Mouse (Mus musculus) limb, embryonic 13.5 days (tissue): ENCODE results near the gene Slc26a10. TPM values are rescaled to one million over a fixed set of nuclear protein-coding genes. Genes with fewer than 3 reads are reported as not detected.
"Not testable (repeated sequence)": the region's sequence is repeated elsewhere in the genome, so short reads cannot be mapped to it uniquely, and the experiment has no call there.

Experiments used
- ATAC-seq: fragments of 200-750 bp; cut with Nextera tagmentation; 2 replicates; pipeline ENCODE4 v1.8.0; 2017; ENCODE audit warnings: low read depth, moderate number of reproducible peaks, moderate TSS enrichment; ENCODE audit not compliant: low FRiP score
- H3K27ac ChIP-seq: fragments of 300-500 bp; sonication (generic); 2 replicates; pipeline ENCODE4 v1.5.1; 2015; ENCODE audit warnings: inconsistent platforms, mild to moderate bottlenecking, moderate library complexity
- H3K27me3 ChIP-seq: fragments of 300-500 bp; sonication (generic); 2 replicates; pipeline ENCODE4 v1.6.1; 2015; ENCODE audit warnings: mild to moderate bottlenecking, inconsistent platforms
- H3K36me3 ChIP-seq: fragments of 300-500 bp; sonication (generic); 2 replicates; pipeline ENCODE4 v1.6.1; 2015; ENCODE audit warnings: inconsistent platforms, mild to moderate bottlenecking, moderate library complexity
- H3K4me1 ChIP-seq: fragments of 300-500 bp; sonication (generic); 2 replicates; pipeline ENCODE4 v1.6.1; 2015; ENCODE audit warnings: inconsistent platforms
- H3K4me2 ChIP-seq: fragments of 300-500 bp; sonication (generic); replicated peaks from 2 replicates; pipeline ENCODE4 v1.6.1; 2015; ENCODE audit warnings: inconsistent platforms, mild to moderate bottlenecking, moderate library complexity
- H3K4me3 ChIP-seq: fragments of 300-500 bp; sonication (generic); 2 replicates; pipeline ENCODE4 v1.5.1; 2015; ENCODE audit warnings: moderate library complexity, mild to moderate bottlenecking, inconsistent platforms
- H3K9ac ChIP-seq: fragments of 300-500 bp; sonication (generic); 2 replicates; pipeline ENCODE4 v1.6.1; 2015; ENCODE audit warnings: mild to moderate bottlenecking, inconsistent platforms
- H3K9me3 ChIP-seq: fragments of 300-500 bp; sonication (generic); 2 replicates; pipeline ENCODE4 v1.6.1; 2016; ENCODE audit warnings: inconsistent platforms
- WGBS: fragments of 180-500 bp; shearing (Covaris S2); methylation state at CpG from one replicate; pipeline ENCODE4 v1.1.7; 2015; 5-methylcytosine and 5-hydroxymethylcytosine counted together
- polyA plus RNA-seq: library from polyadenylated mRNA; unstranded; fragments of >200 nt; fragmentation: Nextera tagmentation; extraction: Ambion mirVana; gene quantifications from 2 replicates; pipeline ENCODE4 v1.2.1, GENCODE M21; 2015

Gene Slc26a10
- polyA plus RNA-seq, 1 experiment from 2014 or later: 1.6 TPM

DNA sequence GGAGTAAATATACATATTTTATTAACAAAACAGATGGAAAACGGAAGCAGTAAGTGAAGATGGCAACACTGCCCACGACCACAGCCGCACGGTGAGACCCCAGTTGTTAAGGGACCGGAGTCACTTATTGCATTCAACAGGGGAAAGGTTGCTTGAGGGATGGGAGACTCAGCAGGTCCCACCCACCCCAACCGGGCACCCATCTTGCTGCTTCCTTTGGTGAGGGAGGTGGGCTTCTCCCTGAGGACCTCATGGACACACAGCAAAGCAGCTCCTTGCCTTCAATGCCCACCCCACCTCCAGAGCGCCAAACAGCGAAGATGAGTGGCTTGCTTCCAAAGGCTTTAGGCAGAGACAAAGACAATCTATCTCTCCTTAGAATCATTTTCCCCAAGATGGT is 16.7 kb upstream of the Slc26a10 start:
- peaks cover 61% of the 10 kb centered on the region for H3K36me3 ChIP-seq
- H3K4me3 ChIP-seq: no peak overlapping the region
- no peak overlapping the region for H3K9ac ChIP-seq
- H3K27ac ChIP-seq: peak overlapping the region; percentile 67
- no peak overlapping the region for H3K4me2 ChIP-seq
- no peaks in the 10 kb centered on the region for H3K27me3 ChIP-seq
- no peaks in the 10 kb centered on the region for H3K9me3 ChIP-seq
- ATAC-seq: no peak
- 88% methylated on average over 8 of the region's 8 CpGs for WGBS
- H3K4me1 ChIP-seq: peaks cover 35% of the 10 kb centered on the region

DNA sequence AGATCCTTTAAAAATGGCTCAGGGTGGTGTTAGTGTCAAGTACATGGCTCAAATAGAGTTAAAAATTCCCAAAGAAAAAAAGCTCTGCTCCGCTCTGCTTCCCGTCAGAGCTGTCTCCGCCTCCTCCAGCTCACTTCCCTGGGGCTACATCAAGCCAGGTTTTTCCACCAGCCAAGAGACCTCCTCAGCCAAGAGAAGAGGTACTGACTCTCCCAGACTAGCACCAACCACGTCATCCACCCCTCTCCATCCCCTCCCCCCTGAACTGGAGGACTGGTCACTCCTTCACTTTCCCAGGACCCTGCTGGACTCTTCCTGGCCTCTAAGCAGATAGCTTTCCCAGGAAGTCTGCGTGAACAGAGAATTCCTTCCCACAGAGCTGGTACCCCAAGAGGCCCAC is 15.9 kb upstream of the Slc26a10 start:
- H3K4me1 ChIP-seq: peaks cover 36% of the 10 kb centered on the region
- H3K4me2 ChIP-seq: peak overlapping the region; percentile 86
- no peaks in the 10 kb centered on the region for H3K27me3 ChIP-seq
- peak; percentile 83 for ATAC-seq
- WGBS: 2% methylated on average over 5 of the region's 5 CpGs
- peak overlapping the region; percentile 94 for H3K9ac ChIP-seq
- peak overlapping the region; percentile 90 for H3K4me3 ChIP-seq
- H3K9me3 ChIP-seq: no peaks in the 10 kb centered on the region
- H3K27ac ChIP-seq: peak overlapping the region; percentile 94
- peaks cover 60% of the 10 kb centered on the region for H3K36me3 ChIP-seq

DNA sequence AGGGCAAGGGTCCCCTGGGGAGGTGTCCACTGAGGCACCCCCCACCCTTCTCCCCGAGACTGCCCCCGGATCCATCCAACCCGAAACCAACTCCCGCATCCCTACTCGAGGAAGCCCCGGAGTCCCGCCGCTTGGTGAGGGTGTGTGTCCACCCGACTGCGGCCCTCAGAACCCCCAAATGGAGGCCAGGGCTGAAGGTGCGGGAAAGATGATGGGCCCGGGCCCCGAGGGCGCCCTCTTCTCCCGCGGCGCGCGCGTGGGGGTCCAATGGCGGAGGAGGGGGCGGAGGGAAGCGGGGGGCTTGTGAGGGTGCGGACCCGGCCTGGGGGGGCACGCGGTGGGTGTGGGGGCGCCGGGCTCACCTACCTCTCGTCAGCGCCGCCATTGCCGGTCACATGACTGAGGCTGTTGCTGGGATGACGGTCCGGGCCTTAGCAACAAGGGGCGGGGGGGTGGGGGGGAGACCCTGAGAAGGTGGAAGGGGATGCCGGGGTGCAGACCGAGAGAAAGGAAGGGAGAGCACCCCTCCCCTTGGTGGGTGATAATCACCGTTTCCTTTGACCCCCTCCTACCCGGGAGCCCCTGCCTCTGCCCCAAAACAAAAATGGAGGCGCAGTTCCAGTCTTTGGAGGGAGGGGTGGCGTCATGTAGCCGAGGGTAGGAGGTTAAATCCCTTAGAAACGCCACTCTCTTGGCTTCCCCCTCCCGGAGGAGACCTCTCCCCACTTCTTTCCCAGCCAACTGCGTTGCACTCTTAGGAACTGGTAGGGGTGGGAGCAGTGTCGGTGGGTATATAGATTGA is 15.1 kb upstream of the Slc26a10 start, which contains the start of gene Dtx3:
Dtx3 (minus strand) TSS at position 401 of the 802 bp plus-strand sequence.
- H3K27me3 ChIP-seq: no peaks in the 10 kb centered on the region
- peak; percentile 57 for ATAC-seq
- H3K9ac ChIP-seq: peak within 1 kb of the TSS; percentile 94
- peak within 1 kb of the TSS; percentile 94 for H3K27ac ChIP-seq
- H3K4me2 ChIP-seq: peak within 1 kb of the TSS; percentile 86
- no peaks in the 10 kb centered on the region for H3K9me3 ChIP-seq
- peaks cover 63% of the 10 kb centered on the region for H3K36me3 ChIP-seq
- H3K4me3 ChIP-seq: peak within 1 kb of the TSS; percentile 90
- H3K4me1 ChIP-seq: peaks cover 45% of the 10 kb centered on the region
- 0% methylated on average over 27 of the region's 47 CpGs for WGBS

DNA sequence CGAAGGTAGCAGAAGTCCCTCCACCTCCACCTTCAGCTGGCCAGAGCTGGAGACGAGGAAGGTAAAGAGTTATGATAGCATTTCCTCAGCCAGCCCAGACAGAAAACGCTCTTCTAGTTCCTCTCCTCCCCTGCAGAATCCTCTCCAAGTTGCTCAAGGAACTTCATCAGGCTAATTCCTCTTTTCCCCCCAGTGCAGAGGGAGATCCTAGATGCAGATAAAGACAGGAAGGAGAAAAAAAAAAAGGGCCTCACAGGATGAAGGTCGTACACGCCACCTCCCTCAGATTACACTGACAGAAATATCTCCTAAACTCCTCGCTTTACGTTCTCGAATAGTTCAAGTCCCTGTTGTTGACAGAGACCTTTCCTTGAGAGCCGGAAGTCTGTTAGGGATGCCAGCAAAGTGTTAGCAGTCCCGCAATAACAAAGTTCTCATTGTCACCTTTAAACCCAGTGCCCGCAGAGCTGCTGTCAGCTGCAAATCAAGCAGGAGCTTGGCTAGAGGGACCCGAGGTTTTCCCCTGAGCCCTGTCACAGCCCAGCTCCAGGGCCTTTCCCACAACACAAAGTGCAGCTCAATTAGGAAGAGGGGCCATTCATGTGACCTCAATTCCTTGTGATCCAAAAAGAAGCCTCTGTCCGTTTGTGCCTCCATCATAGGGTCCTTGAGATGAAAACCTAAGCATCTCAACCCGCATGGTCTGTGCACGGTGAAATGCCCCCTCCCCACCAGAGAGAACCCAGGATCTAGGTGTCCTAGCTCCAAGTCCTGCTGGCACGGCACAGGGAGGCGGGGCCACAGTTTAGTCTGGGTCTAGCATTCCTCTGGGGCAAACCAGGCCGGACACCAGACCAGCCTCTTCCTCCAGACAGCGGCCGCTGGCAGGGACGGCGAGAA is 14.2 kb upstream of the Slc26a10 start:
- Histone ChIP-seq H3K36me3 (peaks cover 55% of the 10 kb centered on the region), H3K27me3 (no peaks in the 10 kb centered on the region), H3K27ac (peak overlapping the region; percentile 94), H3K4me1 (peaks cover 51% of the 10 kb centered on the region), H3K4me2 (peak overlapping the region; percentile 86), H3K9me3 (no peaks in the 10 kb centered on the region), H3K4me3 (peak overlapping the region; percentile 90), H3K9ac (peak overlapping the region; percentile 94)
- WGBS: 14% methylated on average over 22 of the region's 22 CpGs
- 0 out of 2 replicates have a peak, but pooled peaks have one; percentile 12 for ATAC-seq

DNA sequence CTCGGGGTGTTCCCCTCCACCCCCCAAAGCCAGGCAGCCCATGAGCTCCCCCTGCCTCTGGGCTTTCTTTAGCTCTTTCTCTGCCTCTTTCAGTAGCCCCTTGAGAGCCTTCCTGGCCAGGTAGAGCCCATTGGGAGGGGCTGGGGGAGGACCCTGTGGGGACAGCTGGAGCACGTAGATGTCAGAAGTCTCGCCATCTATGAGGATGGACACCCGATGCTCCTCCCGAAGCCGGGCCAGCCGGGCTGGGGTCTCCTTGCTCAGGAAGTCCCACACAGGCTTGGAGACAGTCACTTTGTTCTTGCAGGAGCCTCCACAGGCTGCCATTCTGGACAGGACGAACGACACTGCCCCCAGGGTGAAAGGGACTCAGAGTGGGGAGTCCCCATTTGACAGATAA is 12.6 kb upstream of the Slc26a10 start:
- no peak for ATAC-seq
- Histone ChIP-seq H3K9me3 (no peaks in the 10 kb centered on the region), H3K4me1 (peaks cover 52% of the 10 kb centered on the region), H3K4me3 (no peak overlapping the region), H3K9ac (no peak overlapping the region), H3K4me2 (no peak overlapping the region), H3K36me3 (peaks cover 39% of the 10 kb centered on the region), H3K27me3 (no peaks in the 10 kb centered on the region), H3K27ac (no peak overlapping the region)
- WGBS: 79% methylated on average over 9 of the region's 9 CpGs

DNA sequence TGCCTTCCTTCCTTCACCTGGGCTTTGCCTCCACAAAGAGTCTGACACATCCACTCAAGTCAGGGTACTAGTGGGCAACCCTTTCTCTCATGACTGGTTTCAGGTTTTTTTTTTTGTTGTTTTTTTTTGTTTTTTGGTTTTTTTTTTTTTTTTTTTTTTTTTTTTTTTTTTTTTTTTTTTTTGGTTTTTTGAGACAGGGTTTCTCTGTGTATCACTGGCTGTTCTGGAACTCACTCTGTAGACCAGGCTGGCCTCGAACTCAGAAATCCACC is 11.5 kb upstream of the Slc26a10 start:
- H3K4me2 ChIP-seq, ATAC-seq, H3K9me3 ChIP-seq, H3K27me3 ChIP-seq, H3K27ac ChIP-seq, H3K9ac ChIP-seq, H3K4me3 ChIP-seq: not testable (repeated sequence)
- Histone ChIP-seq H3K36me3 (peaks cover 31% of the 10 kb centered on the region), H3K4me1 (peaks cover 58% of the 10 kb centered on the region)
- 75% methylated on average over 1 of the region's 1 CpGs for whole genome bisulfite sequencing

DNA sequence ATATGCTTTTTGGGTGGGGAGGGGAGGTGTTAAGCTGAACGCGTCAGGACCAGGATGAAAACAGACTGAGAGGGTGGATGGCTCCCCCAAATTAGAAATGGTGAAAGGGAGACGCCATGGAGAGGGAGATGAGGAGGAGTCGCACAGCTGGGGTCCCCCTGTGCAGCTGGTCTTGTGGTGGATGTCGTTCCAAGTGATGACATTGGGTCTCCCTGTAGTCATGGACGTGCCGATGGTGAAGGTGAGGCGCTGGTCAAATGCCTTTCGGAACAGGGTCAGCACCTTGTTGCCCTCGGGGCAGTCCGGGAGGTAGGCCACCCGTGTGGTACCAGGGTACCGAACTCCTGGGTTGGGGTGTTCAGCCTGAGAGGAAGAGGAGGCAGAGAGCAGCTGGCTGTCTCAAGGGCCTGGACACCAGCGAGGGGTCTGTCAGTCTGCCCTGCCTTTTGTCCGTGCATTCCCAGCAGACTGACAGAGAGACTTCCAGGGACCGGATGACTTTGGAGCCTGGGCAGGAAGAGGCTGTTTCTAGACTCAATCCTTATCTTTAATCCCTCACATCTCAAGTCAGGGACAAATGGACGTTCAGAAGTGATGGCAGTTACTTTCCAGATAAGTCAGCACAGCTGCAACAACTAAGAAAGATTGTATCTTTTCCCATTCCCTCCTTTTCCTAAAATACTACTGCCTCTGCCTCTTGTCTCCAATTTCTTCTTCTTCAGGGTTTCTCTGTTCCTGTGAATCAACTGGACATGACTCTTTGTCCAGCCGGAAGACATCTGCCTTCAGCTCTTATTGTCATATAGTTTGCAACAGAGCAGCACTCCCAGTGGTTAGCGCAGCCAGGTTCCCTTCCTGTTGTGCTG is 11.0 kb upstream of the Slc26a10 start:
- H3K4me2 ChIP-seq: no peak overlapping the region
- no peak for ATAC-seq
- no peaks in the 10 kb centered on the region for H3K27me3 ChIP-seq
- H3K4me3 ChIP-seq: no peak overlapping the region; the same call in 1 of the 2 replicates
- WGBS: 82% methylated on average over 19 of the region's 19 CpGs
- H3K4me1 ChIP-seq: peaks cover 52% of the 10 kb centered on the region
- H3K9ac ChIP-seq: no peak overlapping the region
- H3K9me3 ChIP-seq: no peaks in the 10 kb centered on the region
- peaks cover 37% of the 10 kb centered on the region for H3K36me3 ChIP-seq
- H3K27ac ChIP-seq: peak overlapping the region; percentile 95; the same call in 1 of the 2 replicates

DNA sequence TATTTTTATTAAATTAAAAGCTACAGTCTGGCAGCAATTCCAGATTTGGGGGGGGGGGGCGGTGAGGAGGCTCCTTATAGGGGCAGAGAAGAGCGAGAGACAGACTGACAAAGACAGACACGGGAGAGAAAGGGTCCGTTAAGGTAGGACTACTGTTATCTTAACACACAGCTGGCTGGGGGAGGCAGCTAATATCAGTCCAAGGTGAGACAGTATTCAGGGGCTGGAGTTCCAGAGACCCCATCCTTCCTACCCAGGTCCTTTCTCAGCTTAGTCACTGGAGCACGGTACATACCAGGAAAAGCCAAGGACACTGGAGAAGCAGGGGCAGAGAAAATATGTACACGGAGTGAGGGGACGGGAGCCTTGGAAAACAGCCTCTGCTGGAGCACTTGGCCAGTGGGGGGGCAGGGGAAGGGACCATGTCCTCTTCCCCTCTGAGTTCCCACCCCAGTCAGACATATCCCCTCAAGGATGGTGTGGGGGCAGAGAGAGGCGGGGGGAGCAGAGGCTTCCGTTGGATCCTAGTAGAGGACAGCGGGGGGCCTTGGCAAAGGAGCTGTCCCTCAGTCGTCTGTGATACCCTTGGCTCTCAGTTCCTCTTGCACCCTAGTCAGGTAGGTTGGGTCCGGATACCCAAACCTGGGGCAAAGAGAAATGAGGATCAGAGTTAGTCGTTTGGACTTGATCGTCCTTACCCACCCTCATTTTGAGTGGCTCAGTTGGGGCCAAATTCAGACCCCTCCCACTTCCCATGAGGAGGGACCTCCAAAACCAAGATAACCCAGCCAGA is 10.1 kb upstream of the Slc26a10 start:
- Histone ChIP-seq H3K27me3 (0 out of 2 replicates have a peak, but pooled peaks cover 2% of the 10 kb centered on the region), H3K36me3 (peaks cover 45% of the 10 kb centered on the region), H3K9me3 (no peaks in the 10 kb centered on the region), H3K27ac (peak overlapping the region; percentile 95), H3K9ac (peak overlapping the region; percentile 90), H3K4me2 (peak overlapping the region; percentile 96), H3K4me3 (peak overlapping the region; percentile 71), H3K4me1 (peaks cover 49% of the 10 kb centered on the region)
- 41% methylated on average over 14 of the region's 14 CpGs for WGBS
- ATAC-seq: no peak

DNA sequence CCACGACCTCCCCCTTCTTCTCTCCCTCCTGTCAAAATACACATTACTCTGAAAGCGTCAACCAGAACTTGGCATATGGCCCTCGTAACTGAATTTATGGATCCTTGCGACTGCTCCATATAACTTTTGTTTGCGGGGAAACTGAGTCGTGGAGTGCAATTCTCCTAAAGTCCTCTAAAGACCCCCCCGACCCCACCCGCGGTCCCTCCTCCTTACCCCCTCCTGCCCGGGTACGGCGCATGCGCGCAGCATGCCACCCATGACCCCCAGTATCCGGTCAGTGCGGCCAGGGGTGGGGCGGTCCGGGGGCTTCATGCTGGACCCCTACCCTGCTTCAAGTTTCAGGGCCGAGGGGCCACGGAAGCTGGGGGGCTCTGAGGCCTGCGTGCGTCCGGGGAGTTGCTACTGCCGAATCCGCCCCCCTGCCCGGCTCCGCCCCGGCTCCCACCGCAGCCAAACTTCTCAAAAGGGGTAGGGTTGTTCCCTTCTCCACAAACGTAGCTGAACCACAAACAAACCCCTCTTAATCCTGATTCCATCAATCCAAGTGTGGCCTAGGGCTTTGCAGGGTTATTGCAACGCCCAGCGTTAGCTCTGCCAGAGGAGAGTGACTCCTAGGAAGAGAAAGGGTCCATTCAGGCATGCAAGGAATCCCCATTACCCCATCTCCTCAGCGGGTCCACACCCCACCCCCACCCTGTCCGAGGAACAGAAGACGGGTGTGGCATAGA is 9.4 kb upstream of the Slc26a10 start, which contains the start of gene Arhgef25:
Arhgef25 (minus strand) TSS at position 433 of the 731 bp plus-strand sequence.
- H3K4me1 ChIP-seq: peaks cover 47% of the 10 kb centered on the region
- 0 out of 2 replicates have a peak, but pooled peaks cover 4% of the 10 kb centered on the region for H3K27me3 ChIP-seq
- peak; percentile 45 for ATAC-seq
- peaks cover 53% of the 10 kb centered on the region for H3K36me3 ChIP-seq
- peak within 1 kb of the TSS; percentile 96 for H3K4me2 ChIP-seq
- peak within 1 kb of the TSS; percentile 90 for H3K9ac ChIP-seq
- under 1% methylated on average over 35 of the region's 35 CpGs for WGBS
- H3K27ac ChIP-seq: peak within 1 kb of the TSS; percentile 95
- no peaks in the 10 kb centered on the region for H3K9me3 ChIP-seq
- H3K4me3 ChIP-seq: peak within 1 kb of the TSS; percentile 71

DNA sequence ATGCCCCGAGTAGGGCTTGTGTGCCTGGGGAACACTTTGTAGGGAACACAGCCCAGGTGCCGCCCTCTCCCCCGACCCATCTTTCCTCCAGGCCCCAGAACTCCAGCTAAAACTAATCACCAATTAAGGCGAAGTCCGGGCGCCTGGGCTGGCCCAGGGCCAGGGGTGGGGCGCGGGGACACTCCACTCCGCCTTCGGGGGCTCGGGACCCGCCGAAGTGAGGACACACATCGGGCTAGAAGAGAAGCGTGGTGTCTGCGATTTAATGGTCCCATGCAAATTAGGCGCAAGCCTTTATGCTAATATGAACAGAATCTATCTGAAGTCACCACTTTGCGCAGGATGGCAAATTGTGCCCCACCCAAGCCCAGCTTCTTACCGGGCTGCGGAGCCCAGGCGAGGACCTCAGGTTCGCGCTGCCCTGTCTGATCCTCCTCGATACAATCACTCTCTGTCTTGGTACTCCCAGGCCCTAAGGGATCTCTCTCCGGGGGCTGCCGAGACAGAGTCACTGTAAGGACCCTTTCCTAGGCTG is 8.7 kb upstream of the Slc26a10 start:
- peaks cover 60% of the 10 kb centered on the region for H3K36me3 ChIP-seq
- under 1% methylated on average over 26 of the region's 26 CpGs for WGBS
- peak overlapping the region; percentile 96 for H3K4me2 ChIP-seq
- peak overlapping the region; percentile 71 for H3K4me3 ChIP-seq
- 0 out of 2 replicates have a peak, but pooled peaks cover 6% of the 10 kb centered on the region for H3K27me3 ChIP-seq
- peaks cover 47% of the 10 kb centered on the region for H3K4me1 ChIP-seq
- peak overlapping the region; percentile 95 for H3K27ac ChIP-seq
- no peak for ATAC-seq
- H3K9ac ChIP-seq: peak overlapping the region; percentile 90
- no peaks in the 10 kb centered on the region for H3K9me3 ChIP-seq
